Mouse (Mus musculus): ENCODE results near the gene March4. TPM values are rescaled to one million over a fixed set of nuclear protein-coding genes. Genes with fewer than 3 reads are reported as not detected.

March4 gene
- polyA plus RNA-seq, 1 experiment from 2014 or later = 0.13 TPM

DNA sequence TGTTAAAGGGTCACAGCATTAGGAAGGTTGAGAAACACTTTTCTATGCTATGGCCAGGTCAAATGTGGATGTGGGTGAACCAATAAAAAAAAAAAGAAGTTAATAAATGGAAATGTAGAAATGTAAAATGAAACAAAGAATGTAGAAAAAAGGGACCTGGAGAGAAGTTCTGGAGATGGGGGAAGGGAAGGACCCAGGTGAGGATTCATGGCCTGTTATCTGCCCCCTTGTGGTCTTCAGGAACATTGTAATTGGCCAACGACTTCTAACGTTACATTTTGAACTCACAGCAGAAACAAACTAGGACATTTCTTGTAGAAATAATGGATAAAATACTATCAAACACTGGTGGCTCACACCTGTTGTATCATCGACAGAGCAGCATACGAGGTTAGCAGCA is 38.4 kb upstream of the March4 start:
- no peak overlapping the region for H3K27ac ChIP-seq (ENCODE audit: low read length)
- 54% methylated on average over 4 of the region's 4 CpGs for WGBS

DNA sequence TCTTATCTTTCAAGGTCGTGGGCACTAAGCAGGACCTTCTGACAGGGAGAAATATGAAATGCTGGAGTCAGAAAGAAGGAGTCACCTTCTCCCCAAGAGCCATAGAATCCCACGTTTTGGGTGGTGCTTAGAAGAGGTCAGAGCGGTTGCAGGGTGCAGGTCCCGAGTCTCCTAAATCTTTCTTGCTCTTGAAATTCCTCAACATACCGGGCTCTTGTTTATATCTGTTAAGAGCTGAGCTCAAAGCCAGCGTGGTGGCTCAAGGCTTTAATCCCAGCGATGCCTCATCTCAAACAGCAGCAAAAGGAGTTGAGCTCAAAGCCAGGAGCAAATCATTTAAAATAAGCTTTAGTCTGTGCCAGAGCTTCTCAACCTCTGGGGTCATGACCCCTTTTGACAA is 37.9 kb upstream of the March4 start:
- H3K36me3 ChIP-seq (ENCODE audit: control insufficient read depth, insufficient read depth, low read length) = no peaks in the 10 kb centered on the region
- 24% methylated on average over 7 of the region's 7 CpGs for WGBS
- ATAC-seq (ENCODE audit: insufficient number of reproducible peaks, insufficient read depth, low FRiP score, low read depth) = no peak
- H3K27me3 ChIP-seq (ENCODE audit: control insufficient read depth, insufficient read depth, low read length) = no peaks in the 10 kb centered on the region
- H3K9me3 ChIP-seq (ENCODE audit: control insufficient read depth, low read depth, low read length) = no peaks in the 10 kb centered on the region
- no peak overlapping the region for H3K9ac ChIP-seq (replicated peaks; ENCODE audit: low read depth, low read length)
- no peak overlapping the region for H3K4me2 ChIP-seq (replicated peaks; ENCODE audit: low read depth, low read length)
- no peak overlapping the region for H3K27ac ChIP-seq (ENCODE audit: low read length)
- 0 out of 2 replicates have a peak, but pooled peaks cover 3% of the 10 kb centered on the region for H3K4me1 ChIP-seq (ENCODE audit: control insufficient read depth, insufficient read depth, low read length)
- H3K4me3 ChIP-seq (ENCODE audit: low read depth, low read length) = no peak overlapping the region

More for the DNA sequence above, 38.4 kb upstream of the March4 start:
- Histone ChIP-seq H3K4me3 (ENCODE audit: low read depth, low read length) (no peak overlapping the region), H3K9me3 (ENCODE audit: control insufficient read depth, low read depth, low read length) (no peaks in the 10 kb centered on the region), H3K9ac (replicated peaks; ENCODE audit: low read depth, low read length) (no peak overlapping the region), H3K4me1 (ENCODE audit: control insufficient read depth, insufficient read depth, low read length) (0 out of 2 replicates have a peak, but pooled peaks cover 3% of the 10 kb centered on the region), H3K4me2 (replicated peaks; ENCODE audit: low read depth, low read length) (no peak overlapping the region), H3K27me3 (ENCODE audit: control insufficient read depth, insufficient read depth, low read length) (no peaks in the 10 kb centered on the region), H3K36me3 (ENCODE audit: control insufficient read depth, insufficient read depth, low read length) (no peaks in the 10 kb centered on the region)
- no peak for ATAC-seq (ENCODE audit: insufficient number of reproducible peaks, insufficient read depth, low FRiP score, low read depth)

DNA sequence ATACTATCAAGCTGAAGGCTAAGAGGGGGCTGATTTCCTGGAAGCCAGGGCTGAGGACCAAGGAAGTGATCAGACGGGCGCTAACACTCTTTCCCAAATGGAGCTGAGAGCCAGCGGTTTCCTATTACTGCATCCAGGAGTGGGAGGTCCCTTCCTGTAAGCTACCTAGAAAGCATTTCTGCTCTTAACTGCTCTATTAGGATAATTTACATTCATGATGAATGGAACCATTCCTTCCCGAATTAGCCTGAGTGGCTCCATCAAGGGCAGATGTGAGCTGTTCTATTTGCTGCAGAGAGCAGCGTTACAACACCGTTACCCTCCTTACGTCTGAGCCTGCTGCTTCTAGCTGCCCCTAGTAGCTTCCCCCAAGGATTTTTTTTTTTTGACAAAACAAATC is 37.3 kb upstream of the March4 start:
- no peaks in the 10 kb centered on the region for H3K9me3 ChIP-seq (ENCODE audit: control insufficient read depth, low read depth, low read length)
- no peak overlapping the region for H3K4me3 ChIP-seq (ENCODE audit: low read depth, low read length)

DNA sequence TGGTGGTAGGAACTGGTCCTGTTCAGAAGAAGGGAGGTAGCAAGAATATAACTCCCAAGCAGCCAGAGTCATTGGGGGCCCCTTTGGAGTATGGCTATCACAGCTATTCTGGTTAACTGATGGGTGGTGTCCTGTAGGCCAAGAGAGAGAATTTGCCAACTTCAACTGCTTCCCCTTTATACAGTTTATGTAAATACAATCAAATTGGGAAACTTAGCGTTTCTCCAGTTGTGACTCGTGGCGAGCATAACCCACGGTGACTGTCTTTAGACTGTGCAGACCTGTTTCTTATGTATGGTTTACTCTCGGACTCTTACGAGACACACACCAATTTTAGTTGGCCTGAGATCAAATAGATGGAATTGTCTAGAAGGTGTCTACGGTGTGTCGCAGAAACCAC is 32.0 kb upstream of the March4 start:
- no peak overlapping the region for H3K4me3 ChIP-seq (ENCODE audit: low read depth, low read length)
- H3K4me1 ChIP-seq (ENCODE audit: control insufficient read depth, insufficient read depth, low read length) = no peaks in the 10 kb centered on the region
- H3K27me3 ChIP-seq (ENCODE audit: control insufficient read depth, insufficient read depth, low read length) = no peaks in the 10 kb centered on the region
- no peaks in the 10 kb centered on the region for H3K36me3 ChIP-seq (ENCODE audit: control insufficient read depth, insufficient read depth, low read length)
- H3K9ac ChIP-seq (replicated peaks; ENCODE audit: low read depth, low read length) = no peak overlapping the region
- H3K9me3 ChIP-seq (ENCODE audit: control insufficient read depth, low read depth, low read length) = no peaks in the 10 kb centered on the region
- no peak overlapping the region for H3K27ac ChIP-seq (ENCODE audit: low read length)
- ATAC-seq (ENCODE audit: insufficient number of reproducible peaks, insufficient read depth, low FRiP score, low read depth) = no peak
- WGBS = 92% methylated on average over 8 of the region's 8 CpGs
- no peak overlapping the region for H3K4me2 ChIP-seq (replicated peaks; ENCODE audit: low read depth, low read length)

More for the DNA sequence above, 37.3 kb upstream of the March4 start:
- no peak for ATAC-seq (ENCODE audit: insufficient number of reproducible peaks, insufficient read depth, low FRiP score, low read depth)
- H3K36me3 ChIP-seq (ENCODE audit: control insufficient read depth, insufficient read depth, low read length) = no peaks in the 10 kb centered on the region
- 36% methylated on average over 7 of the region's 7 CpGs for WGBS
- no peak overlapping the region for H3K27ac ChIP-seq (ENCODE audit: low read length)
- no peak overlapping the region for H3K9ac ChIP-seq (replicated peaks; ENCODE audit: low read depth, low read length)
- no peaks in the 10 kb centered on the region for H3K27me3 ChIP-seq (ENCODE audit: control insufficient read depth, insufficient read depth, low read length)
- H3K4me2 ChIP-seq (replicated peaks; ENCODE audit: low read depth, low read length) = no peak overlapping the region
- H3K4me1 ChIP-seq (ENCODE audit: control insufficient read depth, insufficient read depth, low read length) = 0 out of 2 replicates have a peak, but pooled peaks cover 3% of the 10 kb centered on the region

DNA sequence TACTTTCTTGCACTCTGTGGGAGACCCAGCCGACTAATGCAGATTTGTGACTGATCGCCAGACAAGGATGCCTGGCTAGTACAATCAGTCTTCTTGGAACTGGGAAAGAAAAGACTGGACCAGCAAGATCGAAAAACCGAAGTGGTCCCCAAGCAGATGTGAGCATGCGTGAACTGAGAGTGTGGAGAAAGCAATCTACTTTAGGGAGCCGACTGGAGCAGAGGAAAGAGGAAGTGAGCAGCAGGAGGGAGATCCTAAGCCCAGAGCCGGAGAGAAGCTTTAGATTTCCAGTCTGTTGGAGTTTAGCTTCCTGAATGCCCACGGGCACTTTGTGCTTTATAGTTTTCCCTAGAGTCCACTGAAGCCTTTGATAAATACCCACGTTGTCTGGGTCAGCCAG is 30.3 kb upstream of the March4 start:
- no peak overlapping the region for H3K4me2 ChIP-seq (replicated peaks; ENCODE audit: low read depth, low read length)
- 45% methylated on average over 9 of the region's 9 CpGs for WGBS

DNA sequence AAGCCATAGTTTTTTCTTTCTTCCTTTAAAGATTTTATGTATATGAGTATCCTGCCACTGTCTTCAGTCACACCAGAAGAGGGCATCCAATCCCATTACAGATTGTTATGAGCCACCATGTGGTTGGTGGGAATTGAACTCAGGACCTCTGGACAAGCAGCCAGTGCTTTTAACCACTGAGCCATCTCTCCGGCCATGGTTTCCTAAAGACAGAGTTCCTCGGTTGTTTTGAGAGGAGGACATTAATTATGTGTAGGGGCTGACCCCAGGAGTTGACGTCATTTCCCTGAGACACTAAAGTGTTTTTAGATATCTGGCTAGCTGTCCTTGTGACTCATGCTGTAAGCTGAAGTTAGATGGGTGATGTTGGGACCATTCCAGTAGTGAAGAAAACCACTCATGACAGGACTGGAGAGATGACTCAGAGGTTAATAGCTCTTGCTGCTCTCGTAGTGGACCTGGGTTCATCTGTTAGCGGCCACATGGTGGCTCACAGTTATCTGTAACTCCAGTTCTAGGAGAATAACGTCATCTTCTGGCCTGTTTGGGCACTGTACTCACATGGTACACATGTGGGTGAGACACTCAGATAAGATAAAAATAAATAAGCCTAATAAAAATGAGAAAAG is 27.7 kb upstream of the March4 start:
- Histone ChIP-seq H3K36me3 (ENCODE audit: control insufficient read depth, insufficient read depth, low read length) (no peaks in the 10 kb centered on the region), H3K27ac (ENCODE audit: low read length) (no peak overlapping the region), H3K9ac (replicated peaks; ENCODE audit: low read depth, low read length) (no peak overlapping the region), H3K4me1 (ENCODE audit: control insufficient read depth, insufficient read depth, low read length) (no peaks in the 10 kb centered on the region), H3K27me3 (ENCODE audit: control insufficient read depth, insufficient read depth, low read length) (no peaks in the 10 kb centered on the region), H3K4me2 (replicated peaks; ENCODE audit: low read depth, low read length) (no peak overlapping the region), H3K4me3 (ENCODE audit: low read depth, low read length) (no peak overlapping the region), H3K9me3 (ENCODE audit: control insufficient read depth, low read depth, low read length) (no peaks in the 10 kb centered on the region)
- WGBS = 69% methylated on average over 6 of the region's 6 CpGs
- ATAC-seq (ENCODE audit: insufficient number of reproducible peaks, insufficient read depth, low FRiP score, low read depth) = no peak

More for the DNA sequence above, 30.3 kb upstream of the March4 start:
- ATAC-seq (ENCODE audit: insufficient number of reproducible peaks, insufficient read depth, low FRiP score, low read depth) = no peak
- Histone ChIP-seq H3K4me1 (ENCODE audit: control insufficient read depth, insufficient read depth, low read length) (no peaks in the 10 kb centered on the region), H3K9me3 (ENCODE audit: control insufficient read depth, low read depth, low read length) (no peaks in the 10 kb centered on the region), H3K27ac (ENCODE audit: low read length) (no peak overlapping the region), H3K4me3 (ENCODE audit: low read depth, low read length) (no peak overlapping the region), H3K27me3 (ENCODE audit: control insufficient read depth, insufficient read depth, low read length) (no peaks in the 10 kb centered on the region), H3K9ac (replicated peaks; ENCODE audit: low read depth, low read length) (no peak overlapping the region), H3K36me3 (ENCODE audit: control insufficient read depth, insufficient read depth, low read length) (no peaks in the 10 kb centered on the region)

DNA sequence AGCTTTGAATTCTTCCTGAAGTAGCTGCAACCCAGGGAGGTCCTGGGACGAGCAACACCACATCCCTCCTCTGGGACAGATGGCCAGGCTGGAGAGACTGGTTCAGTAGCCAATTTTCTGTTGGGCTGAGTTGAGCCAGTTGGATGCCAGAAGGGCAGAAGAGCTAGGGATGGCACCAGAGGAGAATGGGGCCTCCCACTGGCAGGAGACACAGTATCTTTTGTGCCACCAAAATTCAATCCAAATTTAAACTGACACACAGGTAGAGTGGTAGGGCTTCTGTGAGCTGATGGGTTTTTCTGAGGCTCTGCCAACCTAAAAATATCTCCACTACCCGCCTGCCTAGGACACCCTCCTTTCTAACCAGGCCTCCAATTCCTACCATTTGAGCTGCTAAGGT is 21.9 kb upstream of the March4 start:
- Histone ChIP-seq H3K4me2 (replicated peaks; ENCODE audit: low read depth, low read length) (no peak overlapping the region), H3K27ac (ENCODE audit: low read length) (no peak overlapping the region), H3K4me1 (ENCODE audit: control insufficient read depth, insufficient read depth, low read length) (no peaks in the 10 kb centered on the region), H3K4me3 (ENCODE audit: low read depth, low read length) (no peak overlapping the region), H3K27me3 (ENCODE audit: control insufficient read depth, insufficient read depth, low read length) (no peaks in the 10 kb centered on the region), H3K36me3 (ENCODE audit: control insufficient read depth, insufficient read depth, low read length) (no peaks in the 10 kb centered on the region), H3K9ac (replicated peaks; ENCODE audit: low read depth, low read length) (no peak overlapping the region), H3K9me3 (ENCODE audit: control insufficient read depth, low read depth, low read length) (no peaks in the 10 kb centered on the region)
- no peak for ATAC-seq (ENCODE audit: insufficient number of reproducible peaks, insufficient read depth, low FRiP score, low read depth)
- 71% methylated on average over 2 of the region's 2 CpGs for WGBS

DNA sequence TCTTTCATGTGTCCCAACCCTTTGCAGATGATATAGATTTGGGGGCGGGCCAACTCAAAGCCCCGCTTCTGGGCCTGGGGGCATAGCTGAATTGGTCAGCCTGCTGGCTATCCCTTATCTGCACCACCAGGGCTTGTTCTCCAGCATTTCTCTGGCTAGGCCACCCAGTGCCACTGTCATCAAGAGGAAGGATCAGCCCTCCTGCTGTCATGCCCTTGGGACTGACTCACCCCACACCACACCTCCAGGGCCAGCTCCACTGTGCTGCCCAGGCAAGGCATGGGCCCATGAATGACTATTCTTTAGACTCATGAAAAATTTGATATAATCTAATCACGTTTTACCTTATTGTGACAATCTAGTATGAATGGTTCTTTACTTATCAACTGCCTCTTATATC is 19.7 kb upstream of the March4 start:
- ATAC-seq (ENCODE audit: insufficient number of reproducible peaks, insufficient read depth, low FRiP score, low read depth) = no peak
- Histone ChIP-seq H3K4me3 (ENCODE audit: low read depth, low read length) (no peak overlapping the region), H3K4me1 (ENCODE audit: control insufficient read depth, insufficient read depth, low read length) (no peaks in the 10 kb centered on the region), H3K9ac (replicated peaks; ENCODE audit: low read depth, low read length) (no peak overlapping the region), H3K36me3 (ENCODE audit: control insufficient read depth, insufficient read depth, low read length) (no peaks in the 10 kb centered on the region), H3K27me3 (ENCODE audit: control insufficient read depth, insufficient read depth, low read length) (no peaks in the 10 kb centered on the region), H3K9me3 (ENCODE audit: control insufficient read depth, low read depth, low read length) (no peaks in the 10 kb centered on the region), H3K27ac (ENCODE audit: low read length) (no peak overlapping the region), H3K4me2 (replicated peaks; ENCODE audit: low read depth, low read length) (no peak overlapping the region)
- WGBS = 81% methylated on average over 3 of the region's 3 CpGs

DNA sequence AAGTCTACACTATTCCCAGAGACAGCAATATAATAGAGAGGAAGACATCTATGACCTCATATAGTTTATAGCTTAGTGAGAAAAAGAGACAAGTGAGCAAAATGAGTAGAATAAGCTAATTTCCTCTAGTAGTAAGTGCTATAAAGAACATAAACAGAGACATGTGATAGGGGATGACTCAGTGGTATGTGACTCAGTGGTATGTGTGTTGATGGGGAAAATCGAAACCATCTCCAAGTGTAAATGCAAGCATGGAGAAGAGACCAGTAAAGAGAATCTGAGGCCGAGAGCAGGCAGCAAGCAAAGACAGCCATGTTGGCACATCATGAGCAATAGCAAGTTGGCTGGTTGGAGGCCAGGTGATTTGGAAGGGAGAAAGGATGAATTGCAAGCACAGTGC is 13.6 kb upstream of the March4 start:
- Histone ChIP-seq H3K4me3 (ENCODE audit: low read depth, low read length) (no peak overlapping the region), H3K27ac (ENCODE audit: low read length) (no peak overlapping the region), H3K4me2 (replicated peaks; ENCODE audit: low read depth, low read length) (no peak overlapping the region), H3K9ac (replicated peaks; ENCODE audit: low read depth, low read length) (no peak overlapping the region), H3K9me3 (ENCODE audit: control insufficient read depth, low read depth, low read length) (no peaks in the 10 kb centered on the region), H3K4me1 (ENCODE audit: control insufficient read depth, insufficient read depth, low read length) (no peaks in the 10 kb centered on the region), H3K27me3 (ENCODE audit: control insufficient read depth, insufficient read depth, low read length) (no peaks in the 10 kb centered on the region), H3K36me3 (ENCODE audit: control insufficient read depth, insufficient read depth, low read length) (no peaks in the 10 kb centered on the region)
- 85% methylated on average over 2 of the region's 2 CpGs for WGBS
- ATAC-seq (ENCODE audit: insufficient number of reproducible peaks, insufficient read depth, low FRiP score, low read depth) = no peak

Measured in stomach, embryonic 14.5 days (tissue).